Mouse (Mus musculus) hindbrain, embryonic 10.5 days (tissue): ENCODE results near the gene Rpap1. TPM values are rescaled to one million over a fixed set of nuclear protein-coding genes. Genes with fewer than 3 reads are reported as not detected.
A peak's percentile ranks its signal among the peaks of the same experiment; 100 is the strongest.

Experiments used
- DNase-seq: peaks from one replicate; pipeline ENCODE4 v3.0.0-alpha.2; 2017; ENCODE audit warnings: low spot score
- H3K27ac ChIP-seq: fragments of 300-500 bp; sonication (generic); 2 replicates; pipeline ENCODE4 v1.5.1; 2016; ENCODE audit warnings: mild to moderate bottlenecking, moderate library complexity
- H3K27me3 ChIP-seq: fragments of 300-500 bp; sonication (generic); 2 replicates; pipeline ENCODE4 v1.6.1; 2016; ENCODE audit warnings: mild to moderate bottlenecking; ENCODE audit not compliant: poor library complexity, insufficient read depth, severe bottlenecking
- H3K36me3 ChIP-seq: fragments of 300-500 bp; sonication (generic); 2 replicates; pipeline ENCODE4 v1.6.1; 2016; ENCODE audit warnings: mild to moderate bottlenecking, moderate library complexity
- H3K4me1 ChIP-seq: fragments of 300-500 bp; sonication (generic); replicated peaks from 2 replicates; pipeline ENCODE4 v1.6.1; 2016; ENCODE audit warnings: mild to moderate bottlenecking
- H3K4me3 ChIP-seq: fragments of 300-500 bp; sonication (generic); 2 replicates; pipeline ENCODE4 v1.5.1; 2016; ENCODE audit warnings: mild to moderate bottlenecking, moderate library complexity
- H3K9me3 ChIP-seq: fragments of 300-500 bp; sonication (generic); 2 replicates; pipeline ENCODE4 v1.6.1; 2016; ENCODE audit warnings: mild to moderate bottlenecking, moderate library complexity
- WGBS: fragments of 180-500 bp; shearing (Covaris S2); methylation state at CpG from one replicate; pipeline ENCODE4 v1.1.7; 2016; 5-methylcytosine and 5-hydroxymethylcytosine counted together
- polyA plus RNA-seq: library from polyadenylated mRNA; unstranded; fragments of >200 nt; fragmentation: Nextera tagmentation; extraction: Ambion mirVana; gene quantifications from 2 replicates; pipeline ENCODE4 v1.2.1, GENCODE M21; 2016

Gene Rpap1
- 40.2 and 41.6 TPM in 2 replicates for polyA plus RNA-seq

DNA sequence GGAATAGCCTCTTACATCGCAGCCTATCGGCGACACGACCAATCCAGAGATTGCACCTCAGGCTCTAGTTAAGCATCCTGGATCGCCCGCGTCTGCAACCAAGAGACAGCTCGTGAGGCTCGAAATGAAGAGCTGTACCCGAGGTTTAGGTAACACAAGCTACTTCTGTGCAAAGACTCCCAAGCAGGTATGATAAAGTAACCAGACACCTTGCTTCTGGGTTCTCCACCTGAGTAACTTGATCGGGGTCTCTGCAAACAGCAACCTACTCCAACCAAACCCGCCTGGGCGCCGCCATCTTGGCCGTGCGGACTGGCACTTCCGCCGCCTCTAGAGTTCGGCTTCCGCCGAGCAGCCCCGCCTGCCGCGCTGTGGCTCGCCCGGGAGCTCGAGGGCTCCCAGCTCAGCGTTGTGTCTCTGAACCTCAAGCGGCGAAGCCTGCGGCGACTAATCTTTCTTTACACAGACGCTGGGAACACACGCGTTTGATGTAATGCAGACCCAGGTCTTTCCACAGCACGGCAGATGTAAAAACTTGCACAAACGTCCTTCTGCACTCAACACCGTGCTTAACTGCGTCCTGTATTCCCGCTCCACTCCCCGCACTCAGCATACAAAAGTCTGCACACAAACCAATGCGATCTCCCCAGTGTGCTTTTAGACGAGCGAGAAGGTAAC, at the start of gene Rpap1:
TSS of gene Rpap1 (minus strand) at position 332 of the 678 bp plus-strand sequence.
- Histone ChIP-seq H3K9me3 (no peaks in the 10 kb centered on the region), H3K27ac (peak within 1 kb of the TSS; percentile 91), H3K4me3 (peak within 1 kb of the TSS; percentile 70), H3K27me3 (no peaks in the 10 kb centered on the region), H3K36me3 (peaks cover 27% of the 10 kb centered on the region), H3K4me1 (peaks cover 14% of the 10 kb centered on the region)
- under 1% methylated on average over 44 of the region's 44 CpGs for WGBS
- peak; percentile 89 for DNase-seq

DNA sequence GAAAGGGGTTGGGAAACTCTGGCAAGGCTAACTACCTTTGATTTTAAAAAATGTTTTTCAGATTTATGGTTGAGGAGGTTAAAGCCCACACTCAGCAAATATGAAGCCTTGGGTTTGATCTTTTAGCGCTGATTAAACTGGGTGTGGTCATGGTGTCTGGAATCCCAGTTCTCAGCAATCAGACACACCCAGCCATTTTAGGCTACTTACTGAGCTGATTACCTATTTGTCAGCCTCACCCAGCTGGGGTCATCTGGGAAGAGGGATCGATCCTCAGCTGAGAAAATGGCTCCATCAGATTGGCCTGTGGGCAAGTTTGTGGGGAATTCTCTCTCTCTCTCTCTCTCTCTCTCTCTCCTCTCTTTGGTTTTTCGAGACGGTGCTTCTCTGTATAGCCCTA, 46.9 kb upstream of the Rpap1 start:
- no peak for DNase-seq
- H3K4me1 ChIP-seq: no peaks in the 10 kb centered on the region
- H3K27ac ChIP-seq: no peak overlapping the region
- no peak overlapping the region for H3K4me3 ChIP-seq
- WGBS: 87% methylated on average over 4 of the region's 4 CpGs
- no peaks in the 10 kb centered on the region for H3K36me3 ChIP-seq
- no peaks in the 10 kb centered on the region for H3K27me3 ChIP-seq
- no peaks in the 10 kb centered on the region for H3K9me3 ChIP-seq

DNA sequence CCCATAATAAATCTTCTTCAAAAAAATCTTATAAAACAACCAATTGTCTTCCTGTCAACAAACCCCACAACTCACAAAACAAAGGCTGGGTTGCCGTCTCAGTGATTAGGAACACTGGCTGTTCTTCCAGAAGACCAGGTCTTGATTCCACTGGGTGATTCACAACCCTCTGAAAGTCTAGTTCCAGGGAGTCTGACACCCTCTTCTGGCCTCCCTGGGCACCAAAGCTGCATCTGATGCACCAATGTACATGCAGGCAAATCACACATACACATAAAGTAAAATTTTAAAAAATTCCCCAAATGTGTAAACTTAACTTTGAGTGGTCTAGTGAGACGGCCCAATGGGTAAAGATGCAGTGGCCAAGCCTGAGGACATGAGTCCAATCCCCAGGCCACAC, 43.2 kb upstream of the Rpap1 start:
- no peak overlapping the region for H3K27ac ChIP-seq
- no peaks in the 10 kb centered on the region for H3K9me3 ChIP-seq
- no peaks in the 10 kb centered on the region for H3K27me3 ChIP-seq
- WGBS: 86% methylated on average over 2 of the region's 2 CpGs
- H3K36me3 ChIP-seq: no peaks in the 10 kb centered on the region
- H3K4me1 ChIP-seq: no peaks in the 10 kb centered on the region
- H3K4me3 ChIP-seq: no peak overlapping the region
- no peak for DNase-seq

DNA sequence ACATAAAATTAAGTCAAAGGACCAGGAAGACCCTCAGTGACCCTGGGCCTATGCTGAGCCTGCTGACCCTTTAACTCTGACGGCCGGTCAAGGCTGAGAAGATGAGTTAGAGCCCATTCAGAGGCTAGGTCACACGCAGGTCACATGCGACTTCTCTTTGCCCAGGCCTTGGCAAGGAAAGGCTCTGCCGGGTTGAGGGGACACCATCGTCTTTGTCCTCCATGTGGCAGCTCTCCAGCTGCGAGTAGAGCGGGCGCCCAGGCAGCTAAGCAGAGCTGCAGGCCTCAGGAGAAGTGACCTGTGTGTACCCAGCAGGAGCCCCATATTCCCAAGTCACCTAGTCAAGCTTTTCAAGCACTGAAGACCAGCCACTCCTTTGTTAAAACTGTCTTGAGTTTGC, 33.8 kb upstream of the Rpap1 start:
- Histone ChIP-seq H3K27me3 (no peaks in the 10 kb centered on the region), H3K9me3 (no peaks in the 10 kb centered on the region), H3K4me1 (no peaks in the 10 kb centered on the region), H3K36me3 (peaks cover 18% of the 10 kb centered on the region), H3K4me3 (no peak overlapping the region), H3K27ac (no peak overlapping the region)
- 90% methylated on average over 9 of the region's 9 CpGs for WGBS
- no peak for DNase-seq

DNA sequence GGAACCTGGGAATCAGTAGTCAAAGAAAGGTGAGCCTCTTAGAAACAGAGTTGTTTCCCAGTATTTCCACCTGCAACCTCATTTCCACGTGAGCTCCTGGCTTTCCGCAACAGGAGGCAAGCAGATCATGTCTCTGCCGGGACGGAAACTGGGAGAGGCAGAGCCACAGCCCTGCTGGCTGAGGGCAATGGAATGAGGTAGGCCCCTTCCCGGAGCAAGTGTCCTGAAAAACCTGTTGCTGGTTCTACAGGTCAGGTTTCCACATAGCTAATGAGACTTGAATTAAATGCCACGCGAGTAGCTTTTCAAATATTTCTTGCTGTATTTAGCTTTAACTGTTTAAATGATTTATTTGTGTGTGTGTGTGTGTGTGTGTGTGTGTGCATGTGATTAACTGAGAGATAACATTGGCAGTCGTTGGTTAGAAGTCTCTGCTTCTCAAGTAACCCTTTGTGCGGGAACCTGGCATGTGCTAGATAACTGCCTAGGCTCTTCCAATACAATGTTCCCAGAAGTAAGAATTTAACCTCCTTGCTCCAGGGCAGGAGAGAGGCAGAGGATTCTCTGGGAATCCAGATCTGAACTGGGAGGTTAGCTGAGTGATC, 31.4 kb upstream of the Rpap1 start:
- no peaks in the 10 kb centered on the region for H3K4me1 ChIP-seq
- no peaks in the 10 kb centered on the region for H3K9me3 ChIP-seq
- H3K4me3 ChIP-seq: no peak overlapping the region
- WGBS: 68% methylated on average over 9 of the region's 9 CpGs
- DNase-seq: no peak
- peaks cover 38% of the 10 kb centered on the region for H3K36me3 ChIP-seq
- no peaks in the 10 kb centered on the region for H3K27me3 ChIP-seq
- H3K27ac ChIP-seq: no peak overlapping the region

DNA sequence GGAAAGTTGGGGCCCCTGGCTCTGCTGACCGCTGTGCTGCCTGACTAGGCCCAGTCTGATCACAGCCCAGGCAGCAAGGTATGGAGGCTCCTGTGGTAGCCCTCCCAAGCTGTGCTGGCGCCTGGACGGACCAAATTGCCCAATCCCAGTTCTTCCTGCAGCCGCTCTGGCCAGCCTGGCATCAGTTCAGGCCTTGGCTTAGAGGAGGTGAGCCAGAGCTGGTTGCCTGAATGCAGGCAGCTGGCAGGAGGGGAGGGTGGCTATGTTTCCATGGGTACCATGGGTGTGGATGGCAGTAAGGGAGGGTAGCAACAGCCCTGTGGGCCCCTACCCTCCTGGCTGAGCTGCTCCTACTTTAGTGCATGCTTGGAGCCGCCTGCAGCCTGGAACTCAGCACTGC, 29.7 kb upstream of the Rpap1 start:
- peaks cover 55% of the 10 kb centered on the region for H3K36me3 ChIP-seq
- H3K4me3 ChIP-seq: no peak overlapping the region
- 85% methylated on average over 5 of the region's 5 CpGs for WGBS
- H3K4me1 ChIP-seq: no peaks in the 10 kb centered on the region
- DNase-seq: no peak
- H3K9me3 ChIP-seq: no peaks in the 10 kb centered on the region
- H3K27ac ChIP-seq: no peak overlapping the region
- H3K27me3 ChIP-seq: no peaks in the 10 kb centered on the region

DNA sequence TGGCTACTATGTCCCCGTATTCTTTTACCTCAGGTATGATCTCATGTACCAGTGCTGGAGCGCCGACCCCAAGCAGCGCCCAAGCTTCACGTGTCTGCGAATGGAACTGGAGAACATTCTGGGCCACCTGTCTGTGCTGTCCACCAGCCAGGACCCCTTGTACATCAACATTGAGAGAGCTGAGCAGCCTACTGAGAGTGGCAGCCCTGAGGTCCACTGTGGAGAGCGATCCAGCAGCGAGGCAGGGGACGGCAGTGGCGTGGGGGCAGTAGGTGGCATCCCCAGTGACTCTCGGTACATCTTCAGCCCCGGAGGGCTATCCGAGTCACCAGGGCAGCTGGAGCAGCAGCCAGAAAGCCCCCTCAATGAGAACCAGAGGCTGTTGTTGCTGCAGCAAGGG, 29.3 kb upstream of the Rpap1 start:
- no peaks in the 10 kb centered on the region for H3K27me3 ChIP-seq
- peaks cover 60% of the 10 kb centered on the region for H3K36me3 ChIP-seq
- H3K27ac ChIP-seq: no peak overlapping the region
- no peak for DNase-seq
- 93% methylated on average over 13 of the region's 13 CpGs for WGBS
- no peaks in the 10 kb centered on the region for H3K9me3 ChIP-seq
- H3K4me1 ChIP-seq: no peaks in the 10 kb centered on the region
- H3K4me3 ChIP-seq: no peak overlapping the region

DNA sequence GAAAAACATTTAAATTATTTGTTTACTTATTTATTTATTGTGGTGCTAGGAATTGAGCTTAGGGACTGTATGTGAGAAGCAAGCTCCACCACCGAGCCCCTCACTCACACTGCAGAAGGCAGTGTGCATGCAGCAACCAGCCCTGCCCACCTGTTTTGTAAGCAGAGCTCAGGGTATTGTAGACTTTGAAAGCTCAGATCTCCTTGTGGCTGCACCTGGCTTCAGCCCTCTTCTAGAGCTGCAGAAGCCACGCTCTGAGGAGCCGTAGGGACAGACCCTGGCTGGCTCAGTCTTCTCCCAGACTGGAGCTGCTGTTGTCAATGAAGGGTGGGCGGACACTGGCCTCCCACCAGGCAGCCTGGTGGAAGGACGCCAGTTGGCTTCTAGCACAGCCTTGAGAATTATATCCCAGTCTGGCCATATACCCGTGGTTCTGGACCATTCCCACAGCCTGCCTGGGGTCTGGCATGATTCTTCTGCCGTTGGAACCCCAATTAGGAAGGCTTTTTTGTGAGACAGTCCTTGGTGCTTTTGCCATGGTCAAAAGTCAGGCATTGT, 27.1 kb upstream of the Rpap1 start:
- DNase-seq: no peak
- Histone ChIP-seq H3K27ac (no peak overlapping the region), H3K27me3 (no peaks in the 10 kb centered on the region), H3K4me1 (no peaks in the 10 kb centered on the region), H3K36me3 (peaks cover 81% of the 10 kb centered on the region), H3K4me3 (no peak overlapping the region), H3K9me3 (no peaks in the 10 kb centered on the region)
- WGBS: 74% methylated on average over 7 of the region's 7 CpGs

DNA sequence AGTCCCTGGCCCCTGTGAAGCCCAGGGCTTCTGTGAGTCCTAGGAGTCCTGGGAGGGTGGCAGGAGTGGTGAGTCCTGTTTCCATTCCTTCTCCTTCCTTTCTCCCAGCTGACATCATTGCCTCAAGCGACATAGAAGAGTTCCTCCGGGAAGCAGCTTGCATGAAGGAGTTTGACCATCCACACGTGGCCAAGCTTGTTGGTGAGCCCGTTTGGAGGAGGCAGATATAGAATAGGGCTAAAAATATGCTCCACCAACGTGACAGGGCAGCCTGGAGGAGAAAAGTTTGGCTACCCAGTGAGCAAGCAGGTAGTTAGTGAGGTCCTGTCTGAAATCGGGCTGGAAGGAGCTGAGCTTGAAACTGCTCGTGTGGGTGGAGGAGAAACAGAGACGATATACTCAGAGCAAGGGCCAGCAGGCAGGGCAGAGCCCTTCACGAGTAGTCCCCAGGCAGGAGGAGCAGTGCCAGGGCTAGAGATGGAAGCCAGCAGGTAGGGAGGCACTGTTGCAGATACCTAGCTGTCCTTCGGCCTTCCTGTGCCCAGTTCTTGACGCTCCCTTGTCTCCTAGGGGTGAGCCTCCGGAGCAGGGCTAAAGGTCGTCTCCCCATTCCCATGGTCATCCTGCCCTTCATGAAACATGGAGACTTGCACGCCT, 24.3 kb upstream of the Rpap1 start:
- no peak overlapping the region for H3K4me3 ChIP-seq
- no peak for DNase-seq
- peaks cover 93% of the 10 kb centered on the region for H3K36me3 ChIP-seq
- no peaks in the 10 kb centered on the region for H3K9me3 ChIP-seq
- H3K27ac ChIP-seq: no peak overlapping the region
- H3K27me3 ChIP-seq: no peaks in the 10 kb centered on the region
- WGBS: 84% methylated on average over 14 of the region's 14 CpGs
- peaks cover 25% of the 10 kb centered on the region for H3K4me1 ChIP-seq

DNA sequence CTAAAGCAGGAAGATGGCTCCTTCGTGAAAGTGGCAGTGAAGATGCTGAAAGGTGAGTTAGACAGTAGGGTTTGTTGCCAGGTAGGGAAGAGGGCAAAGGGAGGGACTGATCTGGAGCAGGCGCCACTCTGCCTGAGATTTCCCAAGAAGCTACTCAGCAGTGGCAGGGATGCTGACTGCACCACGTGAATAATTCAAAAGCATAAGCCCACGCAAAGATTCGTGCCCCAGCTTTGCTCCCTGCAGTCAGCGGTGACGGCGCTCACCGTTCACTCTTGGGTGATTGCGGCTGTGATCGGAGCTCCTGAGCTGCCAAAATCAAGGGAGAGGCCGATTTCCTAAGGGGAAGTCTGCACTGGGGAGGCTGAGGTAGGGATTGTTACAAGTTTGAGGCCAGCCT, 23.6 kb upstream of the Rpap1 start:
- H3K36me3 ChIP-seq: peaks cover 94% of the 10 kb centered on the region
- H3K9me3 ChIP-seq: no peaks in the 10 kb centered on the region
- DNase-seq: no peak
- WGBS: 80% methylated on average over 12 of the region's 12 CpGs
- peaks cover 30% of the 10 kb centered on the region for H3K4me1 ChIP-seq
- H3K27ac ChIP-seq: no peak overlapping the region
- H3K4me3 ChIP-seq: no peak overlapping the region
- no peaks in the 10 kb centered on the region for H3K27me3 ChIP-seq

DNA sequence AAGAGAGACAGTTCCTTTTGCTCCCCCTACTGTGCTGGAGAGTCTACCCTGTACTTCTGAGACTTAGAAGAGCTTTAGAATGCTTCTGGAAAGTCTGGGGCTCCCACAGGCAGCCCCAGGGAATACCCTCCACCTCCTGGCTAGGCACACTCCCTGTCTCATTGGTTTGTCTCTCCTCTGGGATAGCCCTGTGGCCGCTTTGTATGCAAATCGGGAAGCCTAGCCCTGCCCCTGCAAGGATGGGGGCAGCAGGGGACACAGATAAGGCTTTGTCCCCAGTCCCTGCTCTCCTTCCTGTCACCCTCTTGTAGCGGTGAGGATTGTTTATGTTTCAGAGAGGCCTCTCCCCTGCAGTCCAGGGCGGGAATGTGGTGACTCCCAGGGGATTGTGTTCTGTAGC, 21.5 kb upstream of the Rpap1 start:
- Histone ChIP-seq H3K4me1 (peaks cover 49% of the 10 kb centered on the region), H3K4me3 (no peak overlapping the region), H3K9me3 (no peaks in the 10 kb centered on the region), H3K27me3 (peaks cover 17% of the 10 kb centered on the region), H3K36me3 (peaks cover 94% of the 10 kb centered on the region), H3K27ac (0 out of 2 replicates have a peak overlapping the region, but pooled peaks have one; percentile 45)
- DNase-seq: no peak
- 32% methylated on average over 4 of the region's 4 CpGs for WGBS

DNA sequence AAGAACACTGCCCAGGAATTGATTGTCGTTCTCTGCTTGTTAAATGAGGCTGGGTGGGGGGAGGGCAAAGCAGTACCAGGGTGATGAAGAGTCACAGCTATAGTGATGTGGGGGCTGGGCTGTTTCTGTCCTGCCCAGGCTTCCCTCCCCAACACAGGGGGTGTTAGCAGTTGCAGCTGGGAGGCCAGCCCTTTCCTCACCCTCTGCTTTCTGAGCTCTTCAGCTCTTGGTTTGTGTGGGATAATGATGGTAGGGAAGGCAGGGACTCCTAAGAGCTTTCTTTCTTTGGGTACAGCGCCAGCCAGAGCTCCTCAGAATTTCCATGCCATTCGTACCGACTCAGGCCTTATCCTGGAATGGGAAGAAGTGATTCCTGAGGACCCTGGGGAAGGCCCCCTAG, 21.1 kb upstream of the Rpap1 start:
- Histone ChIP-seq H3K4me1 (peaks cover 53% of the 10 kb centered on the region), H3K4me3 (no peak overlapping the region), H3K27ac (0 out of 2 replicates have a peak overlapping the region, but pooled peaks have one; percentile 45), H3K36me3 (peaks cover 90% of the 10 kb centered on the region), H3K27me3 (peaks cover 21% of the 10 kb centered on the region), H3K9me3 (no peaks in the 10 kb centered on the region)
- DNase-seq: no peak
- WGBS: 26% methylated on average over 4 of the region's 4 CpGs

DNA sequence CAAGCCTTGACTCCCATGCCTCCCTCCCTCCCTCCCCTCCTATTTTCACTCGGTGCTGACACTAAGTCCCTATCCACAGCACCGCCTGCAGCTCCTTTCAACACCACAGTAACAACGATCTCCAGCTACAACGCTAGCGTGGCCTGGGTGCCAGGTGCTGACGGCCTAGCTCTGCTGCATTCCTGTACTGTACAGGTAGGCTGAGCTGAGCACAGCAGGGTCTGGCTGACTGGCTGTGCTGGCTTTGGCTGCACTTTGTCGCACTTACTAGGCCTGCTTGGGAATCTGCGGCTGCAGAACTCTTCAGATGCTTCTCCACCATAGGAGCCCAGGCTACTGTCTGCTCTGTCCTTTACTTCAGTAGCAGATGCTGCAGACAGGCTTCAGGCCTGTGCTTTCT, 18.2 kb upstream of the Rpap1 start:
- H3K4me1 ChIP-seq: peaks cover 81% of the 10 kb centered on the region
- peaks cover 41% of the 10 kb centered on the region for H3K27me3 ChIP-seq
- no peak for DNase-seq
- H3K9me3 ChIP-seq: no peaks in the 10 kb centered on the region
- peak overlapping the region; percentile 81; the same call in 1 of the 2 replicates for H3K27ac ChIP-seq
- 40% methylated on average over 8 of the region's 8 CpGs for WGBS
- H3K36me3 ChIP-seq: peaks cover 61% of the 10 kb centered on the region
- H3K4me3 ChIP-seq: no peak overlapping the region
